Mouse (Mus musculus): ENCODE results near the gene Gpt2. TPM values are rescaled to one million over a fixed set of nuclear protein-coding genes. Genes with fewer than 3 reads are reported as not detected.
A peak's percentile ranks its signal among the peaks of the same experiment; 100 is the strongest.

Gene Gpt2
- total and polyA plus RNA-seq, 3 experiments: 29.7 to 50.0 (median 37.8) TPM

DNA sequence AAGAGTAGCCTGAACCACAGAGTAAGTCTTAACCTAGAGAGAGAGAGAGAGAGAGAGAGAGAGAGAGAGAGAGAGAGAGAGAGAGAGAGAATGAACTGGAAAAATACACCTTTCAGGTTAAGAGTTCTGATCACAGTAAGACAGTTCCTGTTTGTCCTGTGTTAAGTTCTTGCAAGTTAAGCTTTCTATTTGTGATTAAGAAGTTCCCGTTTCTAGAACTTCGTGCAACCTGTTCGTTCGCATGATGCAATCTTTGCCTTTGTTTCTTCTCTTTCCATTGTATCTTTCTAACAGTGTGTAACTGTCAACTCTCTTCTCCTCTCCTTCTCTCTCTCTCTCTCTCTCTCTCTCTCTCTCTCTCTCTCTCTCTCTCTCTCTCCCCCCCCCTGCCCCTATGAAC lies 78.1 kb downstream of the Gpt2 start:
- Histone ChIP-seq H3K4me1 (ENCODE audit: control insufficient read depth in 1 of 2, insufficient read depth in 2 of 2) (peaks cover 0 to 19% of the 10 kb centered on the region in 2 experiments; a peak in 2 of 4 replicates), H3K4me3 (replicated peaks in 1 of 3; ENCODE audit: low read depth in 2 of 3, low read length in 2 of 3, poor library complexity in 1 of 3) (no peak overlapping the region), H3K4me2 (ENCODE audit: insufficient read depth, low read depth, poor library complexity, severe bottlenecking) (peak overlapping the region; percentile 31), H3K79me2 (replicated peaks; ENCODE audit: control insufficient read depth, extremely low read depth, insufficient read depth, poor library complexity, severe bottlenecking) (no peaks in the 10 kb centered on the region), H3K9me3 (replicated peaks; ENCODE audit: low read length) (no peaks in the 10 kb centered on the region), H3K27me3 (replicated peaks) (no peaks in the 10 kb centered on the region), H3K9ac (ENCODE audit: insufficient read depth, low read depth) (peak overlapping the region; percentile 44; the same call in 1 of the 2 replicates), H3K27ac (ENCODE audit: insufficient read depth, low read depth) (no peak overlapping the region), H3K36me3 (replicated peaks in 1 of 2; ENCODE audit: control insufficient read depth in 1 of 2, insufficient read depth in 1 of 2, low read length in 1 of 2) (no peaks in the 10 kb centered on the region)
- peak; percentile 42 for DNase-seq (ENCODE audit: extremely low read depth)
- dilution Hi-C loops (cut with MboI; ENCODE audit: extremely low pct_ligation_motif_present, extremely low pct_unique_long_range_greater_than_20kb, low sequenced_read_pairs) (no loop called here), in situ Hi-C loops (cut with MboI; ENCODE audit: low pct_ligation_motif_present, low pct_unique_long_range_greater_than_20kb, low sequenced_read_pairs) (no loop called here)
- no peak; the same call in 1 of the 2 replicates for TF ChIP-seq IRF4 (IDR thresholded peaks at IDR 0.05; ENCODE audit: low read depth, low read length)
- no peak for TF ChIP-seq RCOR1 (conservative IDR thresholded peaks at IDR 0.05; ENCODE audit: low read depth, low read length)
- peak; percentile 47; the same call in 1 of the 2 replicates for TF ChIP-seq MYC (IDR thresholded peaks at IDR 0.05; ENCODE audit: low read depth, low read length)
- TF ChIP-seq UBTF (IDR thresholded peaks at IDR 0.05; ENCODE audit: low read depth, low read length): no peak
- no peak for TF ChIP-seq CHD1 (IDR thresholded peaks at IDR 0.05; ENCODE audit: low read depth, low read length)
- no peak for TF ChIP-seq MAX (IDR thresholded peaks at IDR 0.05; ENCODE audit: low read length)
- no peak for TF ChIP-seq CTCF (conservative IDR thresholded peaks at IDR 0.05 in 1 of 2, IDR thresholded peaks at IDR 0.05 in 1 of 2; ENCODE audit: low read depth in 2 of 2, low read length in 2 of 2)
- TF ChIP-seq USF2 (conservative IDR thresholded peaks at IDR 0.05; ENCODE audit: low read depth, low read length): no peak
- 0 out of 2 replicates have a peak, but pooled peaks have one; percentile 16 for TF ChIP-seq ELF1 (IDR thresholded peaks at IDR 0.05; ENCODE audit: low read depth, low read length)
- peak; percentile 51; the same call in 1 of the 2 replicates for TF ChIP-seq JUND (conservative IDR thresholded peaks at IDR 0.05; ENCODE audit: low read depth, low read length)
- no peak for TF ChIP-seq SMC3 (IDR thresholded peaks at IDR 0.05; ENCODE audit: low read depth, low read length)
- TF ChIP-seq MXI1 (IDR thresholded peaks at IDR 0.05; ENCODE audit: low read depth, low read length): no peak
- 0 out of 2 replicates have a peak, but pooled peaks have one; percentile 40 for TF ChIP-seq TBP (conservative IDR thresholded peaks at IDR 0.05; ENCODE audit: low read depth, low read length)
- TF ChIP-seq BHLHE40 (IDR thresholded peaks at IDR 0.05; ENCODE audit: low read depth, low read length): no peak
- no peak for TF ChIP-seq E2F4 (IDR thresholded peaks at IDR 0.05; ENCODE audit: insufficient replicate concordance, low read depth, low read length)
- TF ChIP-seq RAD21 (IDR thresholded peaks at IDR 0.05; ENCODE audit: low read depth, low read length): no peak
- no peak for TF ChIP-seq POLR2A (IDR thresholded peaks at IDR 0.05; ENCODE audit: low read depth, low read length)
- TF ChIP-seq CHD2 (IDR thresholded peaks at IDR 0.05; ENCODE audit: low read length): no peak
- no peak for TF ChIP-seq MAZ (IDR thresholded peaks at IDR 0.05; ENCODE audit: low read depth, low read length)
- TF ChIP-seq ZMIZ1 (IDR thresholded peaks at IDR 0.05; ENCODE audit: low read depth, low read length): no peak
- TF ChIP-seq SIN3A (IDR thresholded peaks at IDR 0.05; ENCODE audit: low read length): no peak
- TF ChIP-seq ZC3H11A (IDR thresholded peaks at IDR 0.05; ENCODE audit: low read depth, low read length): no peak

DNA sequence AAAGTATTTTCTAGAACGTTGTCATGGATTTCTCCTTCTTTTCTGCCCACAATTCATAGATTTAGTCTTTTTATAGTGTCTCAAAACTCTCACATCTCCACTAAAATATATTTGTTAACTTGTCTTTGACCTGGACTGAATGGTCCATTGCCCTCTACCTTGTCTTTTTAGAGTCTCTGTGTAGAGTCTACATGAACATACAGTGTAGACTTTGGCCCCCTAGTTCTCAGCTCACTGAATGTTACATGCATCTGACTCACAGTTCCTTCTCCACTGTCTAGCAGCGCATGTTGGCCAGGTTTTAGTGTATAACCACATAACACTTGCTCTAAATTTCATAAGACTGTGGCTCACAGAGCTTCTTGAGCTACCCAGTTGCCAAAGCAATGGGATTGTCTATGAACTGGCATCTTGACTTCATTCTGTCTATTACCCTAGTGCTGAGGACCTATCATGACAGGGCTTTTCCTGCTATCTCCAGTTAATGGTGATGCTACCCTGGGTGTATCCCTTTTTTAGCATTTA lies 81.7 kb downstream of the Gpt2 start:
- H3K79me2 ChIP-seq (replicated peaks; ENCODE audit: control insufficient read depth, extremely low read depth, insufficient read depth, poor library complexity, severe bottlenecking): no peaks in the 10 kb centered on the region
- no peak overlapping the region for H3K27ac ChIP-seq (ENCODE audit: insufficient read depth, low read depth)
- no peaks in the 10 kb centered on the region for H3K9me3 ChIP-seq (replicated peaks; ENCODE audit: low read length)
- H3K4me1 ChIP-seq (ENCODE audit: control insufficient read depth in 1 of 2, insufficient read depth in 2 of 2): peaks cover 0 to 19% of the 10 kb centered on the region in 2 experiments; a peak in 2 of 4 replicates
- dilution Hi-C loops (cut with MboI; ENCODE audit: extremely low pct_ligation_motif_present, extremely low pct_unique_long_range_greater_than_20kb, low sequenced_read_pairs): no loop called here
- no peak for TF ChIP-seq ZC3H11A (IDR thresholded peaks at IDR 0.05; ENCODE audit: low read depth, low read length)
- no peak for TF ChIP-seq ETS1 (conservative IDR thresholded peaks at IDR 0.05; ENCODE audit: low read depth, low read length)
- no peak for TF ChIP-seq CTCF (conservative IDR thresholded peaks at IDR 0.05 in 1 of 2, IDR thresholded peaks at IDR 0.05 in 1 of 2; ENCODE audit: low read depth in 2 of 2, low read length in 2 of 2)
- no peak for TF ChIP-seq CHD1 (IDR thresholded peaks at IDR 0.05; ENCODE audit: low read depth, low read length)
- TF ChIP-seq GABPA (IDR thresholded peaks at IDR 0.05; ENCODE audit: insufficient replicate concordance, low read depth, low read length): no peak
- TF ChIP-seq JUND (conservative IDR thresholded peaks at IDR 0.05; ENCODE audit: low read depth, low read length): no peak
- TF ChIP-seq ZKSCAN1 (IDR thresholded peaks at IDR 0.05; ENCODE audit: borderline replicate concordance, low read depth, low read length): no peak
- TF ChIP-seq UBTF (IDR thresholded peaks at IDR 0.05; ENCODE audit: low read depth, low read length): no peak
- TF ChIP-seq USF2 (conservative IDR thresholded peaks at IDR 0.05; ENCODE audit: low read depth, low read length): no peak
- TF ChIP-seq E2F4 (IDR thresholded peaks at IDR 0.05; ENCODE audit: insufficient replicate concordance, low read depth, low read length): no peak
- TF ChIP-seq USF1 (IDR thresholded peaks at IDR 0.05; ENCODE audit: low read depth, low read length): no peak
- TF ChIP-seq POLR2A (IDR thresholded peaks at IDR 0.05; ENCODE audit: low read depth, low read length): no peak
- no peak for TF ChIP-seq MYC (IDR thresholded peaks at IDR 0.05; ENCODE audit: low read depth, low read length)
- no peak for TF ChIP-seq BHLHE40 (IDR thresholded peaks at IDR 0.05; ENCODE audit: low read depth, low read length)
- TF ChIP-seq SMC3 (IDR thresholded peaks at IDR 0.05; ENCODE audit: low read depth, low read length): no peak
- no peak for TF ChIP-seq RAD21 (IDR thresholded peaks at IDR 0.05; ENCODE audit: low read depth, low read length)
- TF ChIP-seq ELF1 (IDR thresholded peaks at IDR 0.05; ENCODE audit: low read depth, low read length): no peak
- no peak for DNase-seq (ENCODE audit: extremely low read depth)
- no peaks in the 10 kb centered on the region for H3K27me3 ChIP-seq (replicated peaks)
- in situ Hi-C loops (cut with MboI; ENCODE audit: low pct_ligation_motif_present, low pct_unique_long_range_greater_than_20kb, low sequenced_read_pairs): no loop called here
- no peak overlapping the region for H3K4me2 ChIP-seq (ENCODE audit: insufficient read depth, low read depth, poor library complexity, severe bottlenecking)
- H3K36me3 ChIP-seq (replicated peaks in 1 of 2; ENCODE audit: control insufficient read depth in 1 of 2, insufficient read depth in 1 of 2, low read length in 1 of 2): no peaks in the 10 kb centered on the region
- H3K9ac ChIP-seq (ENCODE audit: insufficient read depth, low read depth): no peak overlapping the region
- no peak overlapping the region for H3K4me3 ChIP-seq (replicated peaks in 1 of 3; ENCODE audit: low read depth in 2 of 3, low read length in 2 of 3, poor library complexity in 1 of 3)

All from CH12.LX (cell line).